Mouse (Mus musculus) heart, postnatal 0 days (tissue): ENCODE results near the gene Lhb.
A peak's percentile ranks its signal among the peaks of the same experiment; 100 is the strongest.
"Not testable (repeated sequence)": the region's sequence is repeated elsewhere in the genome, so short reads cannot be mapped to it uniquely, and the experiment has no call there.

ENCODE experiments used
- CTCF ChIP-seq: IDR thresholded peaks from 2 replicates; pipeline ENCODE4 v1.5.1; 2016; ENCODE audit warnings: antibody characterized with exemption, control low read depth, low read depth
- EP300 ChIP-seq: IDR thresholded peaks from 2 replicates; pipeline ENCODE4 v1.6.1; 2016; ENCODE audit warnings: antibody characterized with exemption, low read depth

- TF ChIP-seq CTCF, result not testable (repeated sequence)
- TF ChIP-seq EP300, result peak; percentile 96
Observed at GRCm38 (mm10) chr7:45459564-45460140, 39.0 kb downstream of the Lhb start, which contains the start of gene Ftl1.
